Mouse (Mus musculus) thymus, postnatal 0 days (tissue): Measurements from ENCODE around the gene Kctd14. TPM values are rescaled to one million over a fixed set of nuclear protein-coding genes. Genes with fewer than 3 reads are reported as not detected.
"Not testable (repeated sequence)": the region's sequence is repeated elsewhere in the genome, so short reads cannot be mapped to it uniquely, and the experiment has no call there.

ENCODE experiments used
- DNase-seq: peaks from one replicate; pipeline ENCODE4 v3.0.0-alpha.2; 2015; ENCODE audit warnings: low spot score
- polyA plus RNA-seq: library from polyadenylated mRNA; unstranded; fragments of >200 nt; fragmentation: Nextera tagmentation; extraction: Ambion mirVana; gene quantifications from 2 replicates; pipeline ENCODE4 v1.2.1, GENCODE M21; 2015

The Kctd14 gene
- 2.0 and 2.3 TPM in 2 replicates for polyA plus RNA-seq

- not testable (repeated sequence) for DNase-seq
Observed at GRCm38 (mm10) chr7:97451023-97451422, at the start of gene Kctd14. Gene Kctd14 (plus strand): TSS chr7:97451323.

- no peak for DNase-seq
Observed at GRCm38 (mm10) chr7:97407145-97407544, 44.0 kb upstream of the Kctd14 start.

GRCm38 (mm10) chr7:97411106-97411505 is 40.0 kb upstream of the Kctd14 start:
- DNase-seq: no peak

- no peak for DNase-seq
Observed at GRCm38 (mm10) chr7:97411575-97411974, 39.5 kb upstream of the Kctd14 start.

- no peak for DNase-seq
Observed at GRCm38 (mm10) chr7:97413981-97414380, 37.1 kb upstream of the Kctd14 start.

- no peak for DNase-seq
Observed at GRCm38 (mm10) chr7:97414426-97414825, 36.7 kb upstream of the Kctd14 start.

GRCm38 (mm10) chr7:97414915-97415687 is 36.0 kb upstream of the Kctd14 start:
- no peak for DNase-seq

GRCm38 (mm10) chr7:97416473-97416872 is 34.6 kb upstream of the Kctd14 start:
- DNase-seq: no peak

- DNase-seq: no peak
Observed at GRCm38 (mm10) chr7:97416906-97417777, 34.0 kb upstream of the Kctd14 start, which contains the start of gene Thrsp. Gene Thrsp (minus strand): TSS chr7:97417730.

- DNase-seq: no peak
Observed at GRCm38 (mm10) chr7:97418717-97419116, 32.4 kb upstream of the Kctd14 start.

- no peak for DNase-seq
Observed at GRCm38 (mm10) chr7:97419163-97419562, 32.0 kb upstream of the Kctd14 start.

GRCm38 (mm10) chr7:97420406-97420805 is 30.7 kb upstream of the Kctd14 start:
- no peak for DNase-seq

GRCm38 (mm10) chr7:97420958-97421651 is 30.0 kb upstream of the Kctd14 start:
- no peak for DNase-seq

GRCm38 (mm10) chr7:97423754-97424153 is 27.4 kb upstream of the Kctd14 start:
- DNase-seq: no peak

GRCm38 (mm10) chr7:97424621-97425245 is 26.4 kb upstream of the Kctd14 start:
- peak; percentile 80 for DNase-seq

GRCm38 (mm10) chr7:97426566-97426965 is 24.6 kb upstream of the Kctd14 start:
- no peak for DNase-seq

GRCm38 (mm10) chr7:97427296-97427695 is 23.8 kb upstream of the Kctd14 start:
- no peak for DNase-seq

GRCm38 (mm10) chr7:97427778-97428420 is 23.2 kb upstream of the Kctd14 start:
- DNase-seq: no peak

- no peak for DNase-seq
Observed at GRCm38 (mm10) chr7:97429705-97430104, 21.4 kb upstream of the Kctd14 start.

GRCm38 (mm10) chr7:97433517-97433916 is 17.6 kb upstream of the Kctd14 start:
- not testable (repeated sequence) for DNase-seq

GRCm38 (mm10) chr7:97434517-97434916 is 16.6 kb upstream of the Kctd14 start:
- DNase-seq: no peak
